Mouse (Mus musculus): Measurements from ENCODE around the gene Ppie. TPM values are rescaled to one million over a fixed set of nuclear protein-coding genes. Genes with fewer than 3 reads are reported as not detected.

The Ppie gene
- total RNA-seq, 2 experiments from 2014 or later = 22.2 to 24.7 TPM

Other genes starting within 250 kb of the Ppie start
- 10 to 100 TPM; 64.0 to 68.9 TPM for gene Mfsd2a, start 178.8 kb downstream of the Ppie start, total RNA-seq (2021)
- gene Mycl, start 144.3 kb downstream of the Ppie start, total RNA-seq (2021) = 10 to 100 TPM; 53.5 to 59.1 TPM
- gene Trit1, start 123.4 kb downstream of the Ppie start, total RNA-seq (2021) = 10 to 100 TPM; 24.5 to 29.2 TPM
- gene Bmp8b, start 34.8 kb downstream of the Ppie start, total RNA-seq (2021) = under 1 TPM; 0.42 to 0.71 TPM
- gene Oxct2b, start 23.7 kb downstream of the Ppie start, total RNA-seq (2021) = under 1 TPM; 0.39 to 0.45 TPM
- 100 to 1,000 TPM; 222 to 231 TPM for gene Hpcal4, start 43.3 kb upstream of the Ppie start, total RNA-seq (2021)
- 1 to 10 TPM; 6.9 to 7.4 TPM for gene Nt5c1a, start 61.6 kb upstream of the Ppie start, total RNA-seq (2021)
- gene Heyl, start 93.6 kb upstream of the Ppie start, total RNA-seq (2021) = 1 to 10 TPM; 7.3 to 8.5 TPM
- 10 to 100 TPM; 47.0 to 49.9 TPM for gene Pabpc4, start 122.4 kb upstream of the Ppie start, total RNA-seq (2021)
- not detected for gene Oxct2a, start 183.7 kb upstream of the Ppie start, total RNA-seq (2021)
- not detected for gene Bmp8a, start 203.3 kb upstream of the Ppie start, total RNA-seq (2021)